Mouse (Mus musculus): ENCODE results near the gene Zc3h12c.

GRCm38 (mm10) chr9:52132771-52133170 lies 35.6 kb downstream of the Zc3h12c start:
- TF ChIP-seq GATA1 (IDR thresholded peaks at IDR 0.05; ENCODE audit: borderline replicate concordance, low read length): no peak
- no peak for TF ChIP-seq FLI1 (IDR thresholded peaks at IDR 0.05; ENCODE audit: low read length)

Measured in megakaryocyte, embryonic 14.5 days (primary cell).